Mouse (Mus musculus) cerebellum, adult 11 months (tissue): Measurements from ENCODE around the gene Phactr2.
"Not testable (repeated sequence)": the region's sequence is repeated elsewhere in the genome, so short reads cannot be mapped to it uniquely, and the experiment has no call there.

Source experiments
- DNase-seq: peaks from one replicate; pipeline ENCODE4 v3.0.0; 2022

Gene Phactr2

GRCm38 (mm10) chr10:13201741-13202293 lies 272.4 kb downstream of the Phactr2 start:
- no peak for DNase-seq

DNA sequence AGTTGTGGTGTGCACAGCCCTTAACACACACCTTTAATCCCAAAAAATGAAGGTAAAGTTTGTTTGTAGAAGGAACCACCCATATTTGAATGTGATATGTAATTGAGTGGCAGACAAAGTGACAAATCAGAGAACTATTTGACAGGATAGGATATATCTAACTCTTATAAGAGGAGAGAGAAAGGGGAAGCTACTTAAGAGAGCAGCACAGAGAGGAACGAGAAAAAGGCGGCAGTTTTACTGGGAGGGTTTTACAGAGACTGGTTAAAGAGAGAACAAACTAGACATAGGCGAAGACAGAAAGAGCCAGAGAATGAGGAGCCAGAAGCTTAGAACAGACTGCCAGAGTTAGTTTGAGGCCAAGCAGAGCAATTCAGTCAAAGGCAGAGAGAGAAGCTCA lies 273.4 kb downstream of the Phactr2 start:
- DNase-seq, result no peak

DNA sequence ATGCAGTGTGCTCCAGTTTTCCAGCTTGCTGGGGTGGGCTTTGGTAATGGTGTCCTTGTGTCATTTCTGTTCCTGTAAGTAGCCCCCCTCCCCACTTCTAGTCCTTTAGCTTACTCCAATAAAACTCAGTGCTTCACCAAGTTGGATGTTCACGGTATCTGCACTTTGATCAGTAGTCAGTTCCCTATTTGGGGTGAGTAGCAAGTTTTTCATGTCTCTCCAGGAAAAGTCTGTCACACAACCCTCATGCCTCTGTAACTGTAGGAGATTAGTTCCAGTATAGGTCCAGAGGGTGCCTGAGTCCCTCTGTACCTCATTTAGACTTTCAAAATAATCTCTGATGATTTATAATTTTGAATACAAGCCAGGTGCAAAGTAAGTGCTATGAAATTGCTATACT lies 275.0 kb downstream of the Phactr2 start:
- DNase-seq, result no peak

DNA sequence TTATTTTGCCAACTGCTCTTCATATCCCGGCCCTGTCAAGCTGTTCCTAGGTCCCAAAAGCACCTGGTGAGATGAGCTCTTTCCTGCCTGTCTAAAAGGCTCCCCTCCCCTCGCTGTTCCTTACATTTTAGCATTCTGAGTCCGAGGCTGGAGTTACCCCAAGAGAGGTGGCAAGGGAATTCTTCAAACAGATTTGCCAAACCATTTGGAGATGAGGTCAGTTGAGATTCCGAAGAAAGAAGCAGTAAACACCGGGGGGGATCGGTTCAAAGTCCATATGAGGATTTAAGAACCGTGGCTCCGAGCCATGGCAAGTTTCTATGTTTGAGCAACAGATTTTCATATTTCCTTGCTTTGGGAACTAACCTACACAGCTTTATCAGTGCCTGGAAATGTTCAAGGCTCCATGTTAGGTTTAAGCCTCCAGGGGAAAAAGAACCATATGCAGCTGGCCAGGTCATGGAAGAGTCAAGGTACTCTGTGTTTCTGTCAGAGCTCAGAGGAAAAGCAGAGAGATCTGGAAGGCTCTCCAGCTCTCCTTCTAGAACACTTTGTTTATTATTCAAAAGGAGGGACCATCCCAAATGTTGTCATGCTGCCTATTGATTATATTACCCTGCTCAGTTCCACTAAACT lies 277.2 kb downstream of the Phactr2 start:
- no peak for DNase-seq

GRCm38 (mm10) chr10:13193496-13193895 lies 280.7 kb downstream of the Phactr2 start:
- not testable (repeated sequence) for DNase-seq

DNA sequence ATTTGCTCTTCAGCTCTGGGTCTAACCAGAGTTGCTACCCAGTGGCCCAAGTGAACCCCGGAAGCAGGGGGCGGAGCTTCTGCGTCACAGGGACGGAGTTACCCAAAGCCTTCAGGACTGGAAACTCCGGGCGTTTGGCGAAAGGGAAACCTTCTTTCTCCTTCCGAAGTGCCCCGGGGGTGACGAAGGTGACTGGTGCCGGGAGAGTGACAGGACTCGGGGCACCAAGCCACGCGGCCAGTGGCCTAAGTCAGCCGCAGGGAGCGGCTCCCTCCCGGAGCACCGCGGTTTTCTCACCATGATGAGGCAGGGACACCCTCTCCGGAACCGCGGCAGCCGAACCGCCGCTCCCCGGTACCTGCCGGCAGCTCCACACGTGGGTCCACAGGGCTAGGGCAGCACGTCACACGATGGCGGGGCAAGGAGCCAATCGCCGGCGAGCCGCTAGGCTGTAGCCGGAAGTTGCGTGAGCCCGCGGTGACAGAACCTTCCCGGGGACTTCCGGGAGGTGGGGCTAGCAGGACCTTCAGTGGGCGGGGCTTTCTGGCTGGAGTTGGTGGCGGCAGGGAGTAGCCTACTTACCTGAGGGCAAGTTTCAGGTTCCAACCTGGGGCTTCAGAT lies 281.4 kb downstream of the Phactr2 start, which contains the start of gene Ltv1:
Gene Ltv1, minus strand, starts transcription at position 438 of the 621 bp plus-strand sequence.
- peak; percentile 95 for DNase-seq

- DNase-seq, result no peak
These were observed 284.3 kb downstream of the Phactr2 start for GRCm38 (mm10) chr10:13189881-13190280.

GRCm38 (mm10) chr10:13186754-13187153 lies 287.5 kb downstream of the Phactr2 start:
- DNase-seq, result no peak

- DNase-seq, result no peak
These were observed 289.9 kb downstream of the Phactr2 start for GRCm38 (mm10) chr10:13184170-13184766.

DNA sequence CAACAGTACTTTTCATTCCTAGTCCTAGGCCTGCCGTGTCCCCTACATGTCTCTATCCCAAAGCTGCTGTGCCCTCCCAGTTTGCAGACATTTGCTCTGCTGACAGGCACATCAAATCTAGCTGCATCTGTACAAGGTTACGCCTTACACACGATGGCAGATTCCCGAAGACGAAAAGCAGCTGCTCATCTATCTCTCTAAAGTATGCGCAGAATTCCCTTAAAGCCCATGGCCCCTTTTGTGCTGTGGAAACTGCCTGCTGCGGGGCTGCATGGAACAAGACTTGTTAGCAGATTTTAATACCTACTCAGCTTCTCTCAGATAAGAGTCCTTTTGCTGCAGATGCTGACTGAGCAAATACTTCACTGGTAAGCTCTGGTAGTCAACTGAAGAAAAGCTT lies 294.0 kb downstream of the Phactr2 start:
- no peak for DNase-seq

- no peak for DNase-seq
These were observed 296.1 kb downstream of the Phactr2 start, which contains the start of gene Zc2hc1b for GRCm38 (mm10) chr10:13177973-13178624. Zc2hc1b (minus strand) TSS chr10:13178023.

GRCm38 (mm10) chr10:13175866-13176265 lies 298.3 kb downstream of the Phactr2 start:
- no peak for DNase-seq

DNA sequence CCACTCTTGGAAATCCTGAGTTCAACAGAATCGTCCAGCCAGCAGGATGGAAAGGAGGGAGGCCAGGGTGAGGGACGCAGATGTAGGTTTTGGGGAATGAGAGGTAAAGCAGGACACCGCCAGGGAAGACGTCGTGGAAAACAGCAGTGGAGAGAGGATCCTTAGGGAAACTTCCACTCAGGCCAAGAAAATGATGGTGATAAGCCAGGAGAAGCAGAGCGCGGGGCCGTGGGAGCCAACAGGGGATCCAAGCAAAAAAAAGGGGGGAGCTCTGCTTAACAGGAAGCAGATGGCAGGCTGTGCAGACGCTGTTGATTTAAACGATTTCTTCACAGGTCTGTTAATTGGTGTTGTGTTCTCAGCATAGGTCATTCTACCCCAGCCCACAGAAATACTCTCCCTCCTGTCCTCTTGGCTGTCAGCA lies 301.4 kb downstream of the Phactr2 start:
- DNase-seq, result no peak

DNA sequence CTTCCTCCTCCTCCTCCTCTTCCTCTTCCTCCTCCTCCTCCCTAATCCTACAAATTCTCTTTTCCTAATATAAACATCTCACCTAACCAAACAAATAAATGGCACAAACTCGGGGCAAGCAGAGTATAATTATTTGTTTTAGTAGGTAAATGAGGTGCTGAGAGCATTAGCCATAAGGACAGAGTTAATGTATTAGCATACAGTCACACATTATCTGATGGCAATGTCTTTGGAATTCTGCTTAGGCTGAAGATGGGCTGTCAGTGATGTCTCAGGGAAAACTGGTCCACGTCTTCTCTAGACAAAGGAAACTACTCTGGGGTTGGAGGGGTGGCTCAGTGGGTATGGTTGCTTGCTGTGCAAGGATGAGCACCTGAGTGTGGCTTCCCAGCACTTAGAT lies 302.8 kb downstream of the Phactr2 start:
- DNase-seq, result no peak

DNA sequence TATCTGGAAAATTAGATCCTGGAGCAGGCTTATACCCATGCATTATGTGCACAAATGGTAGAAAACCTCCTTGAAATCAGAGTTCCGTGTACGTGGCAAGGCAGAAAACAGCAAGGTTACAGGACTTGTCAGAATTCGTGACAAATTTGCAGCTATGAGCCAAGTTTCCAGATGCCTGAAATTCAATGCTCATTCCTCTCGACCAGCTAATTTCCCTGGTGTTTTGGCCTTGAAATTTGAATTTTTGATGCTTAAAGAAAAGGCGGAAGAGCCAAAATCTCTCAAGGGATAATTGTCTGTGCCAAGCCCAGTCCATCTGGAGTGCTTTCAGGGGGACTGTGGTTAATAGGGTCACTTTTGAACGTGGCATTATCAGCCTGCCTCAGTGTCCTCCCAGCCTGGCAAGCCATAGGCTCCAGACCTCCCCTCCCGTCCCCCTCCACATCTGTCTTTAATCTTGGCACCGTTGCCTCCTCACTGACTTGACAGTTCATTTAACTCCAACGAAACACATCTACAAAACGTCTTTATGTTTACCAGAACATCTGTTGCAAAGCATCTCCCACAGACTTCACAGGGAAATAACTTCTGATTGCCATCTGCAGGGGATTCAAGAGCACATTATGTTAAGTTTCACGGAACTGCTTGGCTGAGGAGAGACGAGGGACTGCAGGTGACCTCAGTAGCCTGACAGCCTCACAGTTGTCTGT lies 303.3 kb downstream of the Phactr2 start:
- DNase-seq, result no peak

GRCm38 (mm10) chr10:13168461-13168860 lies 305.8 kb downstream of the Phactr2 start:
- no peak for DNase-seq

GRCm38 (mm10) chr10:13162031-13162430 lies 312.2 kb downstream of the Phactr2 start:
- no peak for DNase-seq

DNA sequence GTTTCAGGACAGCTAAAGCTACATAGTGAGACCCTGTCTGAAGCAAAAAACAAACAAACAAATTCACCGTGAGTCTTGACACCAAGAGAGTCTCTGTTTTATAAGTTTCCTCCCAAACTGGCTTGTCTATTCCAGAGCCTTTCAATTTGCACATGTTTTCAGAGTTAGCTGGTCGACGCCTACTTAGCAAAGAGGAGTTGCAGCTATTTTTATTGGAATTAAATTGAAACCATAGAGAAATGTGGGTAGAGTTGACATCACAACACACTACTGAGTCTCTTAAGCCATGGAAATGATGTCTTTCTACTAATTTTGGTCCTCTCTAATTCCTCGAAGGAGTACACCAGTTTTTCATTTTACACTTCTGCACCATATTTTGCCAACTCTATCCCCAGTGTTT lies 313.3 kb downstream of the Phactr2 start:
- no peak for DNase-seq
